Mouse (Mus musculus) CH12.LX (cell line): ENCODE measurements around the gene Fgf7.

ENCODE experiments used
- CHD1 ChIP-seq: IDR thresholded peaks from 2 replicates; pipeline ENCODE4 v1.6.1; 2012; ENCODE audit warnings: low read depth, low read length, improper control_type of control experiment, inconsistent platforms
- CHD2 ChIP-seq: IDR thresholded peaks from 2 replicates; pipeline ENCODE4 v1.6.1; 2011; ENCODE audit warnings: low read length, improper control_type of control experiment
- CTCF ChIP-seq, 2 experiments: IDR thresholded peaks in 1 of 2; conservative IDR thresholded peaks in 1 of 2; 2 replicates each; pipeline ENCODE4 v1.5.1; 2011 to 2012; ENCODE audit warnings: low read depth in 2 of 2, low read length in 2 of 2, improper control_type of control experiment in 1 of 2, inconsistent platforms in 1 of 2, mild to moderate bottlenecking in 1 of 2, moderate library complexity in 1 of 2
- GABPA ChIP-seq: IDR thresholded peaks from 2 replicates; pipeline ENCODE4 v1.6.1; 2012; ENCODE audit warnings: low read depth, low read length, improper control_type of control experiment, inconsistent platforms; ENCODE audit not compliant: insufficient replicate concordance
- HCFC1 ChIP-seq: IDR thresholded peaks from 2 replicates; pipeline ENCODE4 v1.6.1; 2012; ENCODE audit warnings: low read depth, mild to moderate bottlenecking, inconsistent platforms, low read length, improper control_type of control experiment
- IRF4 ChIP-seq: IDR thresholded peaks from 2 replicates; pipeline ENCODE4 v1.6.1; 2014; ENCODE audit warnings: low read depth, mild to moderate bottlenecking, inconsistent platforms, low read length, improper control_type of control experiment
- MAZ ChIP-seq: IDR thresholded peaks from 2 replicates; pipeline ENCODE4 v1.6.1; 2012; ENCODE audit warnings: low read depth, mild to moderate bottlenecking, inconsistent platforms, low read length, improper control_type of control experiment, moderate library complexity
- MEF2A ChIP-seq: IDR thresholded peaks from 2 replicates; pipeline ENCODE4 v1.6.1; 2014; ENCODE audit warnings: low read depth, mild to moderate bottlenecking, inconsistent platforms, low read length, improper control_type of control experiment, borderline replicate concordance
- MXI1 ChIP-seq: IDR thresholded peaks from 2 replicates; pipeline ENCODE4 v1.6.1; 2011; ENCODE audit warnings: mild to moderate bottlenecking, low read depth, low read length, improper control_type of control experiment
- POLR2A ChIP-seq: IDR thresholded peaks from 2 replicates; pipeline ENCODE4 v1.6.1; 2011; ENCODE audit warnings: low read depth, mild to moderate bottlenecking, improper control_type of control experiment, low read length
- SMC3 ChIP-seq: IDR thresholded peaks from 2 replicates; pipeline ENCODE4 v1.6.1; 2011; ENCODE audit warnings: low read depth, low read length, improper control_type of control experiment
- TCF12 ChIP-seq: IDR thresholded peaks from 2 replicates; pipeline ENCODE4 v1.6.1; 2014; ENCODE audit warnings: low read depth, mild to moderate bottlenecking, inconsistent platforms, low read length, improper control_type of control experiment
- UBTF ChIP-seq: IDR thresholded peaks from 2 replicates; pipeline ENCODE4 v1.6.1; 2012; ENCODE audit warnings: low read depth, mild to moderate bottlenecking, inconsistent platforms, low read length, improper control_type of control experiment, moderate library complexity
- USF1 ChIP-seq: IDR thresholded peaks from 2 replicates; pipeline ENCODE4 v1.6.1; 2014; ENCODE audit warnings: low read depth, mild to moderate bottlenecking, inconsistent platforms, low read length, improper control_type of control experiment

DNA sequence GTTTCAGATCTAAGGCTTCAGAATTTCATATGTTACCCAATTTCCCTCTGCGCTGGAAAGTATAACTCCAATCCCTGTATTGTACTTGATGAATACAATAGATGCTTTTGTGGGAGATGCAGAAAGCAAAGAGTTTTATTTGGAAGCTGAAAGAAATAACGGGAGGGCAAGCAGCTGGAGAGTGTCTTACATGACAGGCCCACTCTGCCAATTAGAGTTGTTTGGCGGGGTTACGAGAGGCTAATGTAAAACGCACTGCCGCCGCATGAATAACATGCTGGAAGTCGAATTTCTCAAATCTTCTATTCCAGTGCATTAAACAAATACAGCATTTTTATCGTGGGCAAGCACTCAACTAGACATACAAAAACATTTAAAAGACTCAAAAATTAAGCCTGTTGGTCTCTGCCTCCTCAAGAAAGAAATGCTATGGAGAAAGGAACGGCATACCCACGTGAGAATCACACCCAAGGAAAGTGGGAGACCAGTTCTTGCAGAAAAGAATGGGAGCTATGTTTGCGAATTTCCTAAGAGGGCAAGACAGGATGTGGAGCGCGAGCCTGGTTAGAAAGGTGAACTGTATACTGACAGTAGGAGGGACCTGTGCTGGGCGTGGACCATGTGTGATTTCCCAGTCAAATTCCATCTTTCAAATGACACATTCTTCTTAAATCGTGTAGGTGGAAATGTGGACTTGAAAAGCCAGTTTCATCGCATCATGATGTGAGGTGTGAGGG is 26.7 kb downstream of the Fgf7 start:
- TF ChIP-seq POLR2A (no peak), CHD1 (no peak), CTCF (conservative IDR thresholded peaks at IDR 0.05 in 1 of 2, IDR thresholded peaks at IDR 0.05 in 1 of 2; ENCODE audit: low read depth in 2 of 2, low read length in 2 of 2) (no peak), IRF4 (no peak), SMC3 (no peak), MXI1 (no peak), TCF12 (no peak), CHD2 (no peak), UBTF (no peak), MAZ (no peak), USF1 (no peak), MEF2A (no peak), GABPA (no peak), HCFC1 (no peak)
